Mouse (Mus musculus) spleen, adult 2 months (tissue): ENCODE data around the gene Gm3435.

ENCODE experiments used
- CTCF ChIP-seq: fragments of 200-500 bp; IDR thresholded peaks from 2 replicates; pipeline ENCODE4 v1.5.1; 2011; ENCODE audit warnings: mild to moderate bottlenecking, inconsistent platforms; ENCODE audit not compliant: insufficient read depth, insufficient read length, insufficient replicate concordance; ENCODE audit errors: extremely low read depth
- POLR2A ChIP-seq: fragments of 200-500 bp; IDR thresholded peaks from 2 replicates; pipeline ENCODE4 v1.6.1; 2011; ENCODE audit warnings: low read depth, low read length, inconsistent platforms

DNA sequence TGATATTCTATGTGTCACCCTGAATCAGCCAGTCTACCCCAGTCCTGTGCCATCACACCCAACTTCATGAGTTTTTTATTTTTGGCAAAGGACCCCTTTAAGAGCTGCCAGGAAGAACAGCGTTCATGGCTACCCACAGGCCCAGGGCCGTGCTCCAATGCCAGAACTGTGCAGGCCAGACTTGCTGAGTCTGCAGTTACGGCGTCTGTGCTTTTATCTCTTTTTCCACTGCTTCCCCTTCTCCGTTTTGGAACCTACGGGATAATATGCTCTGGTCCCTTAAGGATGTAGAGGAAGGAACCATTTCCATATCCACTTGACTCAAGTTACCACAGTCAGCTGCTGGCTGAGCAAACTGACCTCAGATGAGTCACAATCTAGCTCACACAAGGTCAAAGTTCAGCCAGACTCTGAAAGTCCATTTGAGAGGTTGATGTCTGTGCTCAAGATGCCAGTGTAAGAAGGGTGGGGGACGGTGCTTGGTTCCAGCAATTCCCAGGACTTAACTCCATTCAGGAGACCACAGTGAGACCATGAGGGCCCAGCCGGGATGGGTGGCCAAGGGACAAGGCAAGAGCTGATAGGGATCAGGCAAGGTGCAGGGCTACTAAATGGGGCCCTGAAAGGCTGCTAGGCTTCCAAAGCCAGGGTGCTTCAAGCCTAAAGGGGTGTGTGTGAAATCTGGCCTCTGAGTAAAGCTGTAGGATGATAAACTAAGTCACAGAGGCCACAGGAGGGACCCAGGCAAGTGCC, 58.2 kb downstream of the Gm3435 start:
- no peak for TF ChIP-seq CTCF
- no peak for TF ChIP-seq POLR2A
